Mouse (Mus musculus): ENCODE measurements around the gene Lrig2.

Lrig2 gene

DNA sequence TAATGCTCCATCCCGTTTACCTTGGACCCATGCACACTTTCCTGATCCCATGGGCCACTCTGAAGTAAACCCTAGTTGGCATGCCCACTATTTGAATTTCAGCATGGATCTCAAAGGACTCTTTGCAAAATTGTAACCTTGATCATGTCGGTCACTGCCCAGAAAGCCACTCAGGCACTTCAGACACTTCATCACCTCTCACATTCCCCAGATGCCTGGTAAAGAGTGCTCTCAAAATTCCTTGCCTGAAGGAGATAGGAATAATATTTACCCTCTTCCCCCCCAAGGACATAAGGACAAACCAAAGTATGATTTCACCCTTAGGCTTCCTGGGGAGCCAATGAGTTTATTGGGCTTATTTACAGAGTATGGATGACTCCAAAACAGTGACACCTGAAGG is 139.3 kb downstream of the Lrig2 start:
- no peak for DNase-seq (ENCODE audit: low spot score in 2 of 2)

DNA sequence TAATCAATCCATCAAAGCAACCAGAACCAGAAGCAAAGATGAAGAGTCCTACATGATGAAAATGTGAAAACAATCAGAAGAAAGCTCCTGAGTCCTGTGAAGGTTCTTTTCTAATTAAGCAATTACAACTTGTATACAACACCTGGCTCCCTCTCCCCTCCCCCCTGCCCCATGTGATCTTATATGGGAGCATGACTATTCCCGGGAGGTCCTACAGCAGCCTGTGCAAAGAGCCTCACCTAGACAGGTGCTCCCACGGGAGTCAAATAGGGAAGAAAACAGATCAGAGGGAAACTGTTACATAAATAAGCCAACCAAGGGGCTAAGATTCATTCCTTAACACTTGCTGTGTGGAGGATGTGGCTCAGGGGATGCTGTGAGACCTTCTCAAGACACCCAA is 143.8 kb downstream of the Lrig2 start:
- DNase-seq (ENCODE audit: low spot score in 2 of 2), result no peak

DNA sequence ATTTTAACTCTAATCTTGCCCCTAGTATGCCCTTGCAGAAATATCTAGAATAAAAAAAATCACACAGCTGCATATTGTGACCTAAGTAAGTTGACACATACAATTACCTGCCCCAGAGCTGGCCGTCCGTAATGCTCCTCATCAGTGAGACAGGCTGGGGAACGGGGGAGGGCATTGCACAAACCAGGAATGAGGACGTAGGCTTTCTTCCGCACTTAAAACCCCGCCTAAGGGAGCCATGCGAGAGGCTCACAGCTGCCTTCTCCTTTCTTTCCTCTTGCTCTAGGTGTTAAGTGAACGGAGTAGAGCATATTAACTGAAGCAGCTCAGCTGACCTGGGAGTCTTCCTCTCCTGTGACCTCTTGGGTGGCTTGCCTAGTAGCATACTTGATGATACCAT is 149.9 kb downstream of the Lrig2 start:
- no peak for DNase-seq (ENCODE audit: low spot score in 2 of 2)

- DNase-seq (ENCODE audit: low spot score in 2 of 2), result no peak
These were observed 151.4 kb downstream of the Lrig2 start for GRCm38 (mm10) chr3:104360325-104360724.

DNA sequence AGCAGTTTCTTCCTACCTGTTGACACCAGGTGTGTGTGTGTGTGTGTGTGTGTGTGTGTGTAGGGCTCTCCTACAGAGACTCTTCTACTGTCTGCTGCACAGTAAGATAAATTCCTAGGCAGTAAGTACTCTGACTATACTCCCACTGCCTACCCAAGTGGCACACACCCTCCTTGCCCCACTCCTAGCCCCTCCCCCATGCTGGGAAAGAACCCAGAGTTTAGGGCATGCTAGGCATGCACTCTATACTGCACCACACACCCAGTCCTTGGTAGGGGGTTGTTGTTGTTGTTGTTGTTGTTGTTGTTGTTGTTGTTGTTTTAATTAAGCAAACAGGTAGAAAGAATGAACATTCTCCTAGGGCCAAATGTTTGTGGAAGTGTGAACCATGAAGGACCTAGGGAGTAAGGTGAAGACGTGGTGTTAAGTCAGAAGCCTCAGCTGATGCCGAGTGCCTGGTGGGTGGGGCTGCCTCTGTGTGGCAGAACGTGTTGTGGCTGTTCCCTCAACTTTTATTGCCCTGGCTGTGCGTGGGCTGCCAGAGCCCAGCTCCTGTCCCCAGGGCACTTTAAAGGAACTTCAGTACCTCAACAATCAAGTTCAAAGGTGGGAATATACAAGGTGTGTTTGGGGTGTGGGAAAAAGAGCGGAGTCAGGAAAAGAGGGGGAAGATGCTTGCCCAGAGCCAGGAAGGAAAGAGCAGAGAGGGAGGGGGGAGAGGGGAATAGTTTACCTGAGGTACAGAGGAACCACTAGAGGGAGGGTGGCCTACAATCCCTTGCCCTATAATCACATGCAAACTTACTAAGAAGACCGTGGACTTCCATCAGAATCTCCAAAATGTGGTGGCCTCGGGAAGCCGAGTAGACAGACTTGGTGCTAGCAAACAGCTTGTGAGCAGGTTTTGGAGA is 152.2 kb downstream of the Lrig2 start:
- no peak for DNase-seq (ENCODE audit: low spot score in 2 of 2)

- DNase-seq (ENCODE audit: low spot score in 2 of 2), result no peak
These were observed 153.0 kb downstream of the Lrig2 start for GRCm38 (mm10) chr3:104358747-104359146.

GRCm38 (mm10) chr3:104356106-104356505 is 155.6 kb downstream of the Lrig2 start:
- DNase-seq (ENCODE audit: low spot score in 2 of 2), result no peak

- DNase-seq (ENCODE audit: low spot score in 2 of 2), result no peak
These were observed 157.8 kb downstream of the Lrig2 start for GRCm38 (mm10) chr3:104353884-104354283.

DNA sequence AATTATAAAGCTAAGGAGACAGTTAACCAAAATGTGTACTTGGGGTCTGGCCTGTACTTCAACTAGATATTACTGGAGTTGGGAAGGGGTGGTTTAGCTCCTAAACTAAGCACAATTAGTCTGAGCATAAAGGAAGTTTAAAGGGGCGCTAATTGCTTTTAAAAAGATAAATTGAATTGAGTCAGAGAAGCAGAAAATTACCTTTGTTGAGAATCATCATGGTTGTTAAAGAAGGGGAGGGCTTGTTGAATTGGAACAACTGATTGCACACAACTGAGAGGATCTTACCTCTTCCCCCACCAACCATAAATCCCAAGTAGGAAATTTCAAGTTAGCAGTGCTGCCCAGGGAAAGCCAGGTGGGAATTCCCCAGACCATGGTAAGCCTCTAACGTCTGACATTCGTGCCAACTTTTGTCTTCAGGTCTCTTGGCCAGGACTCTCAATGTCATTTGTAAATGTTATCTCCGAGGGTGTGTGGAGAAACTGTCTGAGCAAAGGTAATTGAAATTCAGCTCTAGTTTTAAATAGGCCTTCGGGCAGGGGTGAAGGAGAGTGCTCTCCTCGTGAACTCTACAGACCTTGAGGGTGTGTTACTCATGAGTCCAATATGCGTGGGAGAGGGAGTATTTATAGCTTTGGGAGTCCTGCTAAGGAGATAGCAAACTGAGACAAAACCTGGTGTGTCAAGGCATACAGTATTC is 159.2 kb downstream of the Lrig2 start:
- no peak for DNase-seq (ENCODE audit: low spot score in 2 of 2)

- no peak for DNase-seq (ENCODE audit: low spot score in 2 of 2)
These were observed 161.3 kb downstream of the Lrig2 start for GRCm38 (mm10) chr3:104350253-104350945.

GRCm38 (mm10) chr3:104349847-104350228 is 161.9 kb downstream of the Lrig2 start:
- DNase-seq (ENCODE audit: low spot score in 2 of 2), result no peak

DNA sequence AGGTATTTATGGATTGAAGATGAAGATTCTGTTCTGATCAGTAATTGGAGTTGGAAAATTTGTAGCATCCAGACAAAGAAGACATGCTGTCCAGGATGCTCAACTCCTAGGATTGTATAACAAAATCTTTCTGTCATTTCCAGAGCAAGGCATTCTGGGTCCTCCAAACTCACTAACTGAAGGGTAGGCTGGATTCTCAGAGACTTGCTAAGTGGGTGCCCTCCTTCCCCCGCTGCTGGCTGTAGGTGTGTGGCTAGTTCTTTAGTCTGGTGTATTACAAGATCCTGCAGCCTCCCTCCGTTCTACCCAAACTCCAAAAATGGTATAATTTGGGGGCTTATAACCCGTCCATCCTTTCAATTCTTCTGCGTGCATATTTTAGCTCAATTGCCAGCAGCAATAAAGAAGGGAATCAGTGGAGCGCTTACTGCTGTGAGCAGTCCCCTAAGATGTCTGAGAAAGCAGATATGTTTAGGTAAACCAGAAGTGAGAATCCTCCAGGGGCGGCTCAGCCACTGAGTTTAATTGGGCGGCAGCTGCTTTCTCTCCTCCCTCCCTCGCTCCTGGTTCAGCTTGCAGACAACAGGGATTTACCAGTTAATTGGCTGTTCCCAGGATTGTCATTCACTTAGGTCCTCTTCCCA is 162.4 kb downstream of the Lrig2 start:
- DNase-seq (ENCODE audit: low spot score in 2 of 2), result no peak

Data from frontal cortex, postnatal 25 days (tissue).